Mouse (Mus musculus): ENCODE results near the gene Wbp11. TPM values are rescaled to one million over a fixed set of nuclear protein-coding genes. Genes with fewer than 3 reads are reported as not detected.
"Not testable (repeated sequence)": the region's sequence is repeated elsewhere in the genome, so short reads cannot be mapped to it uniquely, and the experiment has no call there.

Wbp11 gene
- total and polyA plus RNA-seq, 3 experiments = 43.5 to 411 (median 294) TPM

DNA sequence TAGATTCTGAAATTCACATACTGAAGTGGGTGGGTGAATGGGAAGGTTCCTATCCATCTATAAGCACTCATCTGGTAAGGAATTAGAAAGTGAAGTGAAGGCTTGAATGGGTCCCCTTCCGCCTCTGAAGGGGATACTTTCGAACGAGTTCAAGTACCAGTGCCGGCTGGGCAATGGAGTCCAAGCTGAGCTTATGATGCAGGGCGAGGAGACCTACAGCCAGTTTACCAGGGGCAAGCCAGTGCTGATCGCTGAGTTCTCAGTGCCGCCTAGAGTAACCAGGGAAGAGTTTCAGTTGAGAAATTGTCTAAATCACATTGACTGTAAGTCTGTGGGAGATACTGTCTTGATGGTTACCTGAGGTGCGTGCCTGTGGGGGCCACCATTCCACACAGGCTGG is 27.3 kb downstream of the Wbp11 start:
- no peak for TF ChIP-seq GABPA (IDR thresholded peaks at IDR 0.05; ENCODE audit: low read depth, low read length)
- no peak for TF ChIP-seq POLR2AphosphoS5 (IDR thresholded peaks at IDR 0.05; ENCODE audit: borderline replicate concordance, low read depth, low read length)
- TF ChIP-seq NELFE (IDR thresholded peaks at IDR 0.05; ENCODE audit: low read depth, low read length) = no peak
- no peak for TF ChIP-seq JUND (IDR thresholded peaks at IDR 0.05; ENCODE audit: low read depth, low read length)
- TF ChIP-seq ZKSCAN1 (IDR thresholded peaks at IDR 0.05; ENCODE audit: low read depth, low read length) = no peak
- no peak for TF ChIP-seq NRF1 (IDR thresholded peaks at IDR 0.05; ENCODE audit: insufficient read depth, low read depth, low read length, poor library complexity, severe bottlenecking)
- Histone ChIP-seq H3K4me3 (ENCODE audit: control insufficient read depth in 1 of 2, insufficient read depth in 1 of 2, low read depth in 2 of 2, low read length in 2 of 2) (no peak overlapping the region), H3K9me3 (replicated peaks; ENCODE audit: insufficient read depth, low read length) (no peaks in the 10 kb centered on the region), H3K27ac (ENCODE audit: control insufficient read depth, low read depth, low read length) (no peak overlapping the region), H3K9ac (ENCODE audit: control insufficient read depth, low read depth, low read length, poor library complexity, severe bottlenecking) (no peak overlapping the region), H3K27me3 (ENCODE audit: control insufficient read depth in 1 of 2, insufficient read depth in 2 of 2, low read length in 2 of 2) (no peaks in the 10 kb centered on the region), H3K4me1 (ENCODE audit: control insufficient read depth in 1 of 2, insufficient read depth in 2 of 2, low read length in 2 of 2) (peaks cover 0 to under 1% of the 10 kb centered on the region in 2 experiments; a peak in 2 of 4 replicates), H3K36me3 (ENCODE audit: control insufficient read depth in 1 of 2, insufficient read depth in 2 of 2, low read length in 2 of 2) (peaks cover 0 to 9% of the 10 kb centered on the region in 2 experiments; a peak in 2 of 4 replicates), H3K79me2 (ENCODE audit: control insufficient read depth, insufficient read depth, low read length, poor library complexity) (no peaks in the 10 kb centered on the region; the same call in 1 of the 2 replicates)
- DNase-seq (ENCODE audit: low read depth, low spot score) = no peak

DNA sequence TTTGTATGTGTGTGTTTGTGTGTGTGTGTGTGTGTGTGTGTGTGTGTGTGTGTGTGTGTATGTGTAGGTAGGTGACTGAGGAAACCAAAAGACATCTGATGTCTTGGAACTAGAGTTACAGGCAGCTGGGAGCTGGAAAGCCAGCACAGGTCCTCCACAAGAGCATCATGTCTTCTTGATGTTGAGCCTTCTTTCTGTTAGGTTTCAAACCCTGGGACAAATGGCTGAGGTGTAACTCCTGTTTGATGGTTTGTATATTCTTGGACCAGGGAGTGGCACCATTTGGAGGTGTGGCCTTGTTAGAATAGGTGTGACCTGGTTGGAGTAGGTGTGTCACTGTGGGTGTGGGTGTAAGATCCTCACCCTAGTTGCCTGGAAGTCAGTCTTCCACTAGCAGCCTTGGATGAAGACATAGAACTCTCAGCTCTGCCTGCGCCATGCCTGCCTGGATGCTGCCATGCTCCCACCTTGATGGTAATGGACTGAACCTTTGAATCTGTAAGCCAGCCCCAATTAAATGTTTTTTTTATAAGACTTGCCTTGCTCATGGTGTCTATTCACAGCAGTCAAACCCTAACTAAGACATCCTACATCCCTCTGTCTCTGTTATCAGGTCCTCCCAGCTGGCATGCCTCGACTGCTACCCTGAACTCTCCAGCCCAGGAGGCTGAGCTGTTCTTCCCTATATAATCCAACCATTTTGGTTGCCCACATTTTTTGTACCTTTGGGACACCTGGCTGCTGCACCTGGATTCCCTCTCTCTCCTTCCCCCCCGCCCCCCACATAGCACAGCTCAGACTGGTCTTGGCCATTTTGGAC is 29.9 kb downstream of the Wbp11 start:
- not testable (repeated sequence) for H3K9ac ChIP-seq (ENCODE audit: control insufficient read depth, low read depth, low read length, poor library complexity, severe bottlenecking); H3K36me3 ChIP-seq (ENCODE audit: control insufficient read depth in 1 of 2, insufficient read depth in 2 of 2, low read length in 2 of 2); H3K9me3 ChIP-seq (replicated peaks; ENCODE audit: insufficient read depth, low read length); H3K27me3 ChIP-seq (ENCODE audit: control insufficient read depth in 1 of 2, insufficient read depth in 2 of 2, low read length in 2 of 2); H3K27ac ChIP-seq (ENCODE audit: control insufficient read depth, low read depth, low read length); H3K4me3 ChIP-seq (ENCODE audit: control insufficient read depth in 1 of 2, insufficient read depth in 1 of 2, low read depth in 2 of 2, low read length in 2 of 2); H3K79me2 ChIP-seq (ENCODE audit: control insufficient read depth, insufficient read depth, low read length, poor library complexity); DNase-seq (ENCODE audit: low read depth, low spot score); H3K4me1 ChIP-seq (ENCODE audit: control insufficient read depth in 1 of 2, insufficient read depth in 2 of 2, low read length in 2 of 2)

DNA sequence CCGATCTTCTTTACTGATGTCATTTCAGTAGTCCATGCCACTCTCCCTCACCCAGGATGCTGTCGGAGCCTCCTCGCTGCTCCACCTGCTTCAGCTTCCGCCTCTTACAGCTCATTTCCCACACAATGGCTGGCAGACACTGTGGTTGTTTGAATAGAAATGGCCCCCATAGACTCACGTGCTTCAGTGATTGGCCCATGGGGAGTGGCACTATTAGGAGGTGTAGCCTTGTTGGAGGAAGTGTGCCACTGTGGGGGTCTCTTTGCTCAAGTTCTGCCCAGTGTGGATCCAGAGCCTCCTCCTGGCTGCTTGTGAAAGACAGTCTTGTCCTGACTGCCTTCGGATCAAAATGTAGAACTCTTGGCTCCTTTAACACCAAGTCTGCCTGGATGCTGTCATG is 32.2 kb downstream of the Wbp11 start:
- Histone ChIP-seq H3K9ac (ENCODE audit: control insufficient read depth, low read depth, low read length, poor library complexity, severe bottlenecking) (no peak overlapping the region), H3K79me2 (ENCODE audit: control insufficient read depth, insufficient read depth, low read length, poor library complexity) (no peaks in the 10 kb centered on the region), H3K4me1 (ENCODE audit: control insufficient read depth in 1 of 2, insufficient read depth in 2 of 2, low read length in 2 of 2) (peaks cover 0 to 5% of the 10 kb centered on the region in 2 experiments; a peak in 2 of 4 replicates), H3K4me3 (ENCODE audit: control insufficient read depth in 1 of 2, insufficient read depth in 1 of 2, low read depth in 2 of 2, low read length in 2 of 2) (no peak overlapping the region), H3K27ac (ENCODE audit: control insufficient read depth, low read depth, low read length) (no peak overlapping the region), H3K9me3 (replicated peaks; ENCODE audit: insufficient read depth, low read length) (no peaks in the 10 kb centered on the region), H3K36me3 (ENCODE audit: control insufficient read depth in 1 of 2, insufficient read depth in 2 of 2, low read length in 2 of 2) (no peaks in the 10 kb centered on the region), H3K27me3 (ENCODE audit: control insufficient read depth in 1 of 2, insufficient read depth in 2 of 2, low read length in 2 of 2) (no peaks in the 10 kb centered on the region)
- DNase-seq (ENCODE audit: low read depth, low spot score) = no peak
- TF ChIP-seq ELF1 (IDR thresholded peaks at IDR 0.05; ENCODE audit: low read depth, low read length) (no peak), KAT2A (conservative IDR thresholded peaks at IDR 0.05; ENCODE audit: low read depth, low read length) (no peak)

Measured in MEL (cell line).